Mouse (Mus musculus) forebrain, embryonic 10.5 days (tissue): Measurements from ENCODE around the gene Map3k6. TPM values are rescaled to one million over a fixed set of nuclear protein-coding genes. Genes with fewer than 3 reads are reported as not detected.
A peak's percentile ranks its signal among the peaks of the same experiment; 100 is the strongest.

Experiments used
- DNase-seq: peaks from one replicate; pipeline ENCODE4 v3.0.0-alpha.2; 2017; ENCODE audit warnings: low spot score; ENCODE audit errors: extremely low spot score
- H3K27ac ChIP-seq: fragments of 300-500 bp; sonication (generic); 2 replicates; pipeline ENCODE4 v1.5.1; 2016; ENCODE audit warnings: mild to moderate bottlenecking
- H3K27me3 ChIP-seq: fragments of 300-500 bp; sonication (generic); 2 replicates; pipeline ENCODE4 v1.6.1; 2016; ENCODE audit warnings: mild to moderate bottlenecking; ENCODE audit not compliant: poor library complexity, severe bottlenecking
- H3K36me3 ChIP-seq: fragments of 300-500 bp; sonication (generic); replicated peaks from 2 replicates; pipeline ENCODE4 v1.6.1; 2016; ENCODE audit warnings: mild to moderate bottlenecking, moderate library complexity
- H3K4me1 ChIP-seq: fragments of 300-500 bp; sonication (generic); 2 replicates; pipeline ENCODE4 v1.6.1; 2016
- H3K4me3 ChIP-seq: fragments of 300-500 bp; sonication (generic); 2 replicates; pipeline ENCODE4 v1.5.1; 2016; ENCODE audit warnings: mild to moderate bottlenecking, moderate library complexity
- H3K9me3 ChIP-seq: fragments of 300-500 bp; sonication (generic); 2 replicates; pipeline ENCODE4 v1.6.1; 2016; ENCODE audit warnings: mild to moderate bottlenecking, moderate library complexity
- WGBS: fragments of 180-500 bp; shearing (Covaris S2); methylation state at CpG from one replicate; pipeline ENCODE4 v1.1.7; 2016; 5-methylcytosine and 5-hydroxymethylcytosine counted together
- polyA plus RNA-seq: library from polyadenylated mRNA; unstranded; fragments of >200 nt; fragmentation: Nextera tagmentation; extraction: Ambion mirVana; gene quantifications from 2 replicates; pipeline ENCODE4 v1.2.1, GENCODE M21; 2016

The Map3k6 gene
- polyA plus RNA-seq, 1 experiment from 2014 or later, result 1.8 TPM

- Histone ChIP-seq H3K4me1 (peaks cover 37% of the 10 kb centered on the region), H3K27ac (no peak overlapping the region), H3K4me3 (no peak overlapping the region), H3K36me3 (no peaks in the 10 kb centered on the region), H3K9me3 (no peaks in the 10 kb centered on the region), H3K27me3 (peaks cover 69% of the 10 kb centered on the region)
- WGBS, result 83% methylated on average over 8 of the region's 8 CpGs
- DNase-seq, result no peak
Observed at GRCm38 (mm10) chr4:133221701-133222100, 18.9 kb upstream of the Map3k6 start.

- peaks cover 36% of the 10 kb centered on the region for H3K4me1 ChIP-seq
- H3K36me3 ChIP-seq, result no peaks in the 10 kb centered on the region
- DNase-seq, result no peak
- WGBS, result 39% methylated on average over 5 of the region's 5 CpGs
- H3K4me3 ChIP-seq, result no peak overlapping the region
- peak overlapping the region; percentile 42 for H3K27ac ChIP-seq
- peaks cover 53% of the 10 kb centered on the region for H3K27me3 ChIP-seq
- no peaks in the 10 kb centered on the region for H3K9me3 ChIP-seq
Observed at GRCm38 (mm10) chr4:133223875-133224274, 16.7 kb upstream of the Map3k6 start.

- H3K4me3 ChIP-seq, result no peak overlapping the region
- H3K27me3 ChIP-seq, result peaks cover 31% of the 10 kb centered on the region
- 81% methylated on average over 10 of the region's 10 CpGs for WGBS
- DNase-seq, result no peak
- H3K9me3 ChIP-seq, result no peaks in the 10 kb centered on the region
- H3K27ac ChIP-seq, result no peak overlapping the region
- peaks cover 36% of the 10 kb centered on the region for H3K4me1 ChIP-seq
- H3K36me3 ChIP-seq, result no peaks in the 10 kb centered on the region
Observed at GRCm38 (mm10) chr4:133226073-133226472, 14.5 kb upstream of the Map3k6 start.

- Histone ChIP-seq H3K4me1 (peaks cover 29% of the 10 kb centered on the region), H3K9me3 (0 out of 2 replicates have a peak, but pooled peaks cover 5% of the 10 kb centered on the region)
Observed at GRCm38 (mm10) chr4:133227636-133228035, 13.0 kb upstream of the Map3k6 start.

GRCm38 (mm10) chr4:133229582-133229981 lies 11.0 kb upstream of the Map3k6 start:
- Histone ChIP-seq H3K4me3 (no peak overlapping the region), H3K27ac (peak overlapping the region; percentile 40; the same call in 1 of the 2 replicates), H3K9me3 (0 out of 2 replicates have a peak, but pooled peaks cover 5% of the 10 kb centered on the region), H3K4me1 (peaks cover 11% of the 10 kb centered on the region), H3K36me3 (no peaks in the 10 kb centered on the region), H3K27me3 (no peaks in the 10 kb centered on the region; the same call in 1 of the 2 replicates)
- 65% methylated on average over 8 of the region's 8 CpGs for WGBS
- DNase-seq, result no peak

More at GRCm38 (mm10) chr4:133227636-133228035, 13.0 kb upstream of the Map3k6 start:
- DNase-seq, result no peak
- 71% methylated on average over 8 of the region's 8 CpGs for WGBS
- no peaks in the 10 kb centered on the region for H3K36me3 ChIP-seq
- no peak overlapping the region for H3K27ac ChIP-seq
- peaks cover 16% of the 10 kb centered on the region for H3K27me3 ChIP-seq
- H3K4me3 ChIP-seq, result no peak overlapping the region

- Histone ChIP-seq H3K4me1 (peaks cover 8% of the 10 kb centered on the region), H3K9me3 (0 out of 2 replicates have a peak, but pooled peaks cover 5% of the 10 kb centered on the region), H3K36me3 (no peaks in the 10 kb centered on the region), H3K4me3 (no peak overlapping the region), H3K27me3 (peaks cover 20% of the 10 kb centered on the region), H3K27ac (no peak overlapping the region)
- 41% methylated on average over 10 of the region's 10 CpGs for WGBS
- DNase-seq, result no peak
Observed at GRCm38 (mm10) chr4:133233285-133233976, 7.2 kb upstream of the Map3k6 start.

GRCm38 (mm10) chr4:133234771-133235170 lies 5.8 kb upstream of the Map3k6 start:
- no peaks in the 10 kb centered on the region for H3K36me3 ChIP-seq
- no peak overlapping the region for H3K4me3 ChIP-seq
- WGBS, result 67% methylated on average over 5 of the region's 5 CpGs
- H3K4me1 ChIP-seq, result peaks cover 3% of the 10 kb centered on the region
- peaks cover 34% of the 10 kb centered on the region for H3K27me3 ChIP-seq
- H3K9me3 ChIP-seq, result 0 out of 2 replicates have a peak, but pooled peaks cover 5% of the 10 kb centered on the region
- DNase-seq, result no peak
- H3K27ac ChIP-seq, result no peak overlapping the region

GRCm38 (mm10) chr4:133235415-133235814 lies 5.2 kb upstream of the Map3k6 start:
- H3K4me3 ChIP-seq, result no peak overlapping the region
- 85% methylated on average over 5 of the region's 5 CpGs for WGBS
- peaks cover 40% of the 10 kb centered on the region for H3K27me3 ChIP-seq
- H3K36me3 ChIP-seq, result no peaks in the 10 kb centered on the region
- no peak for DNase-seq
- 0 out of 2 replicates have a peak, but pooled peaks cover 5% of the 10 kb centered on the region for H3K9me3 ChIP-seq
- H3K27ac ChIP-seq, result no peak overlapping the region
- peaks cover 3% of the 10 kb centered on the region for H3K4me1 ChIP-seq

- Histone ChIP-seq H3K27me3 (peaks cover 63% of the 10 kb centered on the region), H3K36me3 (no peaks in the 10 kb centered on the region)
- WGBS, result 89% methylated on average over 4 of the region's 4 CpGs
Observed at GRCm38 (mm10) chr4:133237911-133238310, 2.7 kb upstream of the Map3k6 start.

GRCm38 (mm10) chr4:133240934-133241908 lies 603 bp downstream of the Map3k6 start:
- H3K36me3 ChIP-seq, result no peaks in the 10 kb centered on the region
- H3K4me1 ChIP-seq, result peaks cover 31% of the 10 kb centered on the region
- H3K27ac ChIP-seq, result peak overlapping the region; percentile 83
- under 1% methylated on average over 78 of the region's 78 CpGs for WGBS
- peaks cover 91% of the 10 kb centered on the region for H3K27me3 ChIP-seq
- H3K4me3 ChIP-seq, result peak overlapping the region; percentile 70
- no peaks in the 10 kb centered on the region for H3K9me3 ChIP-seq
- peak; percentile 94 for DNase-seq

More at GRCm38 (mm10) chr4:133237911-133238310, 2.7 kb upstream of the Map3k6 start:
- no peak overlapping the region for H3K27ac ChIP-seq
- DNase-seq, result no peak
- no peak overlapping the region for H3K4me3 ChIP-seq
- no peaks in the 10 kb centered on the region for H3K9me3 ChIP-seq
- peaks cover 22% of the 10 kb centered on the region for H3K4me1 ChIP-seq

GRCm38 (mm10) chr4:133241910-133242309 lies 1.3 kb downstream of the Map3k6 start:
- no peak overlapping the region for H3K27ac ChIP-seq
- H3K4me1 ChIP-seq, result peaks cover 31% of the 10 kb centered on the region
- peaks cover 95% of the 10 kb centered on the region for H3K27me3 ChIP-seq
- no peaks in the 10 kb centered on the region for H3K36me3 ChIP-seq
- peak overlapping the region; percentile 70 for H3K4me3 ChIP-seq
- 36% methylated on average over 11 of the region's 11 CpGs for WGBS
- no peaks in the 10 kb centered on the region for H3K9me3 ChIP-seq
- DNase-seq, result no peak

GRCm38 (mm10) chr4:133242710-133243109 lies 2.1 kb downstream of the Map3k6 start:
- Histone ChIP-seq H3K27ac (no peak overlapping the region), H3K4me1 (peaks cover 31% of the 10 kb centered on the region), H3K9me3 (no peaks in the 10 kb centered on the region), H3K36me3 (no peaks in the 10 kb centered on the region), H3K27me3 (peaks cover 95% of the 10 kb centered on the region), H3K4me3 (no peak overlapping the region)
- 54% methylated on average over 9 of the region's 9 CpGs for whole genome bisulfite sequencing
- DNase-seq, result no peak
